Mouse (Mus musculus) ES-Bruce4 (cell line): ENCODE results near the gene 9930104L06Rik. TPM values are rescaled to one million over a fixed set of nuclear protein-coding genes. Genes with fewer than 3 reads are reported as not detected.

ENCODE experiments used
- H3K27ac ChIP-seq: 2 replicates; pipeline ENCODE4 v1.5.1; 2012; ENCODE audit warnings: low read length, inconsistent platforms; ENCODE audit not compliant: insufficient read depth
- H3K27me3 ChIP-seq: 2 replicates; pipeline ENCODE4 v1.6.1; 2012; ENCODE audit warnings: mild to moderate bottlenecking, low read length, inconsistent platforms; ENCODE audit not compliant: control insufficient read depth, poor library complexity, insufficient read depth, severe bottlenecking
- H3K36me3 ChIP-seq: 2 replicates; pipeline ENCODE4 v1.6.1; 2012; ENCODE audit warnings: inconsistent platforms, mild to moderate bottlenecking, low read length, moderate library complexity; ENCODE audit not compliant: control insufficient read depth, poor library complexity, insufficient read depth, severe bottlenecking
- H3K4me1 ChIP-seq: one replicate; pipeline ENCODE4 v1.8.1; 2011; ENCODE audit warnings: low read length; ENCODE audit not compliant: control insufficient read depth, insufficient read depth
- H3K4me3 ChIP-seq: 2 replicates; pipeline ENCODE4 v1.5.1; 2011; ENCODE audit warnings: low read depth, mild to moderate bottlenecking, low read length
- H3K9ac ChIP-seq: 2 replicates; pipeline ENCODE4 v1.6.1; 2012; ENCODE audit warnings: low read depth, mild to moderate bottlenecking, inconsistent platforms; ENCODE audit not compliant: poor library complexity, severe bottlenecking
- H3K9me3 ChIP-seq: replicated peaks from 2 replicates; pipeline ENCODE4 v1.6.1; 2012; ENCODE audit warnings: mild to moderate bottlenecking, low read length, inconsistent platforms; ENCODE audit not compliant: control insufficient read depth, poor library complexity, insufficient read depth, severe bottlenecking
- CTCF ChIP-seq: IDR thresholded peaks from one replicate; pipeline ENCODE4 v1.8.1; 2011; ENCODE audit warnings: low read depth, low read length
- EP300 ChIP-seq: IDR thresholded peaks from 2 replicates; pipeline ENCODE4 v1.6.1; 2011; ENCODE audit warnings: low read depth, low read length; ENCODE audit not compliant: insufficient read depth
- POLR2A ChIP-seq: IDR thresholded peaks from one replicate; pipeline ENCODE4 v1.8.1; 2011; ENCODE audit warnings: low read length; ENCODE audit not compliant: insufficient read depth
- polyA plus RNA-seq: library from polyadenylated mRNA; stranded (reverse); fragments of >200 nt; gene quantifications from 2 replicates; pipeline ENCODE4 v1.2.4, GENCODE M21; 2011; ENCODE audit warnings: low read depth; ENCODE audit not compliant: missing spikeins, insufficient read depth, insufficient read length

The 9930104L06Rik gene
- polyA plus RNA-seq, 1 experiment: 15.2 TPM

GRCm38 (mm10) chr4:124962576-124962975 is 25.7 kb downstream of the 9930104L06Rik start:
- Histone ChIP-seq H3K27ac (no peak overlapping the region), H3K9me3 (no peaks in the 10 kb centered on the region), H3K4me1 (no peaks in the 10 kb centered on the region), H3K36me3 (no peaks in the 10 kb centered on the region), H3K27me3 (no peaks in the 10 kb centered on the region), H3K9ac (no peak overlapping the region), H3K4me3 (no peak overlapping the region)
- TF ChIP-seq EP300 (no peak), POLR2A (no peak), CTCF (no peak)

- Histone ChIP-seq H3K36me3 (no peaks in the 10 kb centered on the region), H3K9ac (no peak overlapping the region), H3K4me1 (no peaks in the 10 kb centered on the region), H3K27ac (no peak overlapping the region), H3K4me3 (no peak overlapping the region), H3K27me3 (no peaks in the 10 kb centered on the region), H3K9me3 (no peaks in the 10 kb centered on the region)
- TF ChIP-seq CTCF: no peak
- TF ChIP-seq EP300: no peak
- no peak for TF ChIP-seq POLR2A
These were observed 28.2 kb downstream of the 9930104L06Rik start for GRCm38 (mm10) chr4:124964912-124965599.

GRCm38 (mm10) chr4:124968711-124969110 is 31.9 kb downstream of the 9930104L06Rik start:
- Histone ChIP-seq H3K27ac (no peak overlapping the region), H3K27me3 (no peaks in the 10 kb centered on the region)
- TF ChIP-seq CTCF: no peak
- no peak for TF ChIP-seq EP300
- no peak for TF ChIP-seq POLR2A

GRCm38 (mm10) chr4:124969219-124969848 is 32.5 kb downstream of the 9930104L06Rik start:
- no peaks in the 10 kb centered on the region for H3K36me3 ChIP-seq
- H3K4me1 ChIP-seq: no peaks in the 10 kb centered on the region
- H3K4me3 ChIP-seq: no peak overlapping the region
- no peaks in the 10 kb centered on the region for H3K9me3 ChIP-seq
- no peak for TF ChIP-seq EP300
- TF ChIP-seq CTCF: no peak
- no peak for TF ChIP-seq POLR2A
- H3K27me3 ChIP-seq: no peaks in the 10 kb centered on the region
- H3K27ac ChIP-seq: no peak overlapping the region
- no peak overlapping the region for H3K9ac ChIP-seq

More at GRCm38 (mm10) chr4:124968711-124969110, 31.9 kb downstream of the 9930104L06Rik start:
- no peak overlapping the region for H3K4me3 ChIP-seq
- no peak overlapping the region for H3K9ac ChIP-seq
- no peaks in the 10 kb centered on the region for H3K4me1 ChIP-seq
- no peaks in the 10 kb centered on the region for H3K36me3 ChIP-seq
- no peaks in the 10 kb centered on the region for H3K9me3 ChIP-seq

GRCm38 (mm10) chr4:124970194-124970593 is 33.3 kb downstream of the 9930104L06Rik start:
- no peak overlapping the region for H3K4me3 ChIP-seq
- no peaks in the 10 kb centered on the region for H3K4me1 ChIP-seq
- no peak for TF ChIP-seq CTCF
- TF ChIP-seq POLR2A: no peak
- TF ChIP-seq EP300: no peak
- no peak overlapping the region for H3K27ac ChIP-seq
- no peaks in the 10 kb centered on the region for H3K27me3 ChIP-seq
- H3K36me3 ChIP-seq: no peaks in the 10 kb centered on the region
- no peaks in the 10 kb centered on the region for H3K9me3 ChIP-seq
- no peak overlapping the region for H3K9ac ChIP-seq

GRCm38 (mm10) chr4:124970677-124971076 is 33.8 kb downstream of the 9930104L06Rik start:
- Histone ChIP-seq H3K4me1 (no peaks in the 10 kb centered on the region), H3K27me3 (no peaks in the 10 kb centered on the region), H3K27ac (no peak overlapping the region), H3K9ac (no peak overlapping the region), H3K4me3 (no peak overlapping the region), H3K36me3 (no peaks in the 10 kb centered on the region), H3K9me3 (no peaks in the 10 kb centered on the region)
- TF ChIP-seq POLR2A: no peak
- no peak for TF ChIP-seq EP300
- TF ChIP-seq CTCF: no peak
